Mouse (Mus musculus) thymus, postnatal 36 days (tissue): ENCODE results near the gene Scd4.
A peak's percentile ranks its signal among the peaks of the same experiment; 100 is the strongest.

Source experiments
- DNase-seq, 2 experiments: peaks; one replicate each; pipeline ENCODE4 v3.0.0; 2022; ENCODE audit warnings: mixed read lengths in 2 of 2

Gene Scd4

GRCm38 (mm10) chr19:44332833-44333623, at the start of gene Scd4:
Gene Scd4 (plus strand): TSS chr19:44333092.
- no peak for DNase-seq

- DNase-seq, result peak in 1 of 2 experiments; percentile 28
These were observed 49.5 kb upstream of the Scd4 start for GRCm38 (mm10) chr19:44283157-44284024.

GRCm38 (mm10) chr19:44284025-44284695, 48.7 kb upstream of the Scd4 start:
- peak; percentile 92 to 98 for DNase-seq

- no peak for DNase-seq
These were observed 48.2 kb upstream of the Scd4 start for GRCm38 (mm10) chr19:44284723-44285122.

GRCm38 (mm10) chr19:44285554-44285953, 47.3 kb upstream of the Scd4 start:
- DNase-seq, result no peak

- DNase-seq, result no peak
These were observed 46.8 kb upstream of the Scd4 start for GRCm38 (mm10) chr19:44286109-44286508.

GRCm38 (mm10) chr19:44287415-44288110, 45.3 kb upstream of the Scd4 start:
- no peak for DNase-seq

- no peak for DNase-seq
These were observed 40.8 kb upstream of the Scd4 start for GRCm38 (mm10) chr19:44292083-44292482.

GRCm38 (mm10) chr19:44292483-44292882, 40.4 kb upstream of the Scd4 start:
- no peak for DNase-seq

- DNase-seq, result peak in 1 of 2 experiments; percentile 30
These were observed 39.7 kb upstream of the Scd4 start, which contains the start of gene Scd2 for GRCm38 (mm10) chr19:44292941-44293768. Gene Scd2 (plus strand): TSS chr19:44293674.

GRCm38 (mm10) chr19:44293769-44294551, 38.9 kb upstream of the Scd4 start:
- DNase-seq, result peak; percentile 82 to 85

- DNase-seq, result peak; percentile 92 to 94
These were observed 38.3 kb upstream of the Scd4 start for GRCm38 (mm10) chr19:44294588-44295041.

GRCm38 (mm10) chr19:44295251-44295650, 37.6 kb upstream of the Scd4 start:
- DNase-seq, result peak in 1 of 2 experiments; percentile 34

- peak; percentile 91 to 92 for DNase-seq
These were observed 37.2 kb upstream of the Scd4 start for GRCm38 (mm10) chr19:44295741-44296140.

GRCm38 (mm10) chr19:44296186-44296585, 36.7 kb upstream of the Scd4 start:
- DNase-seq, result peak; percentile 45 to 54

- DNase-seq, result no peak
These were observed 35.7 kb upstream of the Scd4 start for GRCm38 (mm10) chr19:44297068-44297760.

GRCm38 (mm10) chr19:44297862-44298261, 35.0 kb upstream of the Scd4 start:
- DNase-seq, result no peak

- no peak for DNase-seq
These were observed 33.8 kb upstream of the Scd4 start for GRCm38 (mm10) chr19:44299078-44299477.

GRCm38 (mm10) chr19:44299902-44300301, 33.0 kb upstream of the Scd4 start:
- no peak for DNase-seq

- DNase-seq, result no peak
These were observed 32.4 kb upstream of the Scd4 start for GRCm38 (mm10) chr19:44300520-44300919.
